In the genomic region with DNA sequence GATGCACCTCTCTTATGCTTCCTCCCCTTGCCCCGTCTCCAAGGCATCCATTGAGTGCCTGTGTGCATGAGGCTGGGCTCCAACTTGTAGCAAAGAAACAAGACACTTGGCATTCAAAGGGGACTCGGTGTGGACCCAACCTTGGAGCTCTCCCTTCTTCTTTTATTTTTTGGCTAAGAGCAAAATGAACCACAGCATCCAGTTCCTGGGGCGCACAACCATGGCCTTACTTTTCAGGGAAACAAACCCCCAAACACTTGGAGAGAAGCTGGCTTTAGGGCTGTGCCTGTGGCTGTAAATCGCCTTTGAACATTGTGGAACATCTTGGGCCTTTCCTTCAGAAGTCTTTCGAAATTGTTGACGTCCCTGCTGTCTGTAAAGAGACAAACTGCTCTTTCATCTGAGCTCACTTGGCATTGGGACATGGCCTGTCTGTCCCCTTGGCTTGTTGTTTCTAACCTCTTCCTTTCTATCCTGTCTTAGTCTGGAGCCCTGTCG, we compare ENCODE assay signal across 11 mouse cellular contexts. TPM values are rescaled to one million over a fixed set of nuclear protein-coding genes. Genes with fewer than 3 reads are reported as not detected.
A peak's percentile ranks its signal among the peaks of the same experiment; 100 is the strongest.
DNase-seq lines count a peak whose midpoint lies in the region; ATAC-seq lines count a peak whose summit lies in the region.
"Had no signal": no experiment of that assay in that cellular context is flagged by ENCODE, and none has a peak within 500 bp of the region (broad histone marks: within the 10 kb centered on the region; RNA-seq: fewer than 3 reads in every experiment).

No protein-coding gene starts in this region.

- 74% methylated on average over 7 of the region's 7 CpGs for WGBS in heart, embryonic 11.5 days (ENCODE audit: insufficient replicate concordance)

- H3K4me2 ChIP-seq in heart, embryonic 11.5 days: no peak overlapping the region
- H3K4me2 ChIP-seq: neural tube, embryonic 12.5 days; stomach, embryonic 15.5 days had no signal

- H3K9ac ChIP-seq in heart, embryonic 11.5 days (ENCODE audit: low read depth, low read length): no peak overlapping the region
- H3K9ac ChIP-seq: neural tube, embryonic 12.5 days; stomach, embryonic 15.5 days had no signal

- ATAC-seq in heart, embryonic 11.5 days (replicated peaks; ENCODE audit: insufficient number of reproducible peaks, low FRiP score, low TSS enrichment): no peak
- no peak for ATAC-seq in activated CD4-positive, CD25-positive, alpha-beta regulatory T cell, adult 4 months

- no peak overlapping the region for H3K4me3 ChIP-seq in heart, embryonic 11.5 days (ENCODE audit: low read depth, low read length)
- H3K4me3 ChIP-seq: limb, embryonic 10.5 days; neural tube, embryonic 12.5 days; stomach, embryonic 15.5 days had no signal

- H3K9me3 ChIP-seq in heart, embryonic 11.5 days (replicated peaks; ENCODE audit: control insufficient read depth, low read length): no peaks in the 10 kb centered on the region
- H3K9me3 ChIP-seq: limb, embryonic 10.5 days; neural tube, embryonic 12.5 days; stomach, embryonic 15.5 days had no signal

- DNase-seq in heart, adult 11 months: peak; percentile 62
- peak; percentile 4 to 28 for DNase-seq in cerebellum, adult 18-20 months
- peak; percentile 14 for DNase-seq in gonadal fat pad, adult 2 months (ENCODE audit: low read depth)
- DNase-seq in lung, postnatal 10 days: peak; percentile 23
- DNase-seq in kidney, postnatal 25 days: no peak
- DNase-seq in thymus, postnatal 4 days: no peak

- no peaks in the 10 kb centered on the region for H3K4me1 ChIP-seq in heart, embryonic 11.5 days (ENCODE audit: control insufficient read depth, insufficient read depth, low read length)

- no peaks in the 10 kb centered on the region for H3K36me3 ChIP-seq in heart, embryonic 11.5 days (ENCODE audit: control insufficient read depth, insufficient read depth, low read length)
- H3K36me3 ChIP-seq: limb, embryonic 10.5 days; neural tube, embryonic 12.5 days; stomach, embryonic 15.5 days had no signal

- no peak overlapping the region for H3K27ac ChIP-seq in heart, embryonic 11.5 days (ENCODE audit: low read depth, low read length)
- H3K27ac ChIP-seq: limb, embryonic 10.5 days; neural tube, embryonic 12.5 days; stomach, embryonic 15.5 days had no signal

- H3K27me3 ChIP-seq in heart, embryonic 11.5 days (ENCODE audit: control insufficient read depth, insufficient read depth, low read length): no peaks in the 10 kb centered on the region
- H3K27me3 ChIP-seq: neural tube, embryonic 12.5 days; stomach, embryonic 15.5 days had no signal

RNA-seq across cellular contexts. Expression of a gene that starts 32.1 kb away (rescaled TPM):
- 0.86 and 1.2 TPM in 2 replicates for polyA plus RNA-seq in heart, embryonic 11.5 days (2014; fragmentation: Nextera tagmentation; extraction: Ambion mirVana)
- 6.2 and 7.4 TPM in 2 replicates for polyA plus RNA-seq in gonadal fat pad, adult 2 months (2012; rRNA removed)
- 1 to 10 TPM; 2.1 to 2.2 TPM for polyA plus RNA-seq in activated CD4-positive, CD25-positive, alpha-beta regulatory T cell, adult 4 months (2017; shearing (Covaris generic))

Comparison
In these comparisons a context has a peak if more than half of its experiments do, and no peak if none do; other contexts are left out.
1. DNase-seq: peak in heart, adult 11 months (single experiment), cerebellum, adult 18-20 months (2 of 2), gonadal fat pad, adult 2 months (single experiment) and lung, postnatal 10 days (single experiment); none in kidney, postnatal 25 days (0 of 2) and thymus, postnatal 4 days (single experiment).